Mouse (Mus musculus): ENCODE measurements around the gene Atxn1. TPM values are rescaled to one million over a fixed set of nuclear protein-coding genes. Genes with fewer than 3 reads are reported as not detected.

Atxn1 gene
- polyA plus RNA-seq, 1 experiment from 2014 or later, result 6.8 TPM

DNA sequence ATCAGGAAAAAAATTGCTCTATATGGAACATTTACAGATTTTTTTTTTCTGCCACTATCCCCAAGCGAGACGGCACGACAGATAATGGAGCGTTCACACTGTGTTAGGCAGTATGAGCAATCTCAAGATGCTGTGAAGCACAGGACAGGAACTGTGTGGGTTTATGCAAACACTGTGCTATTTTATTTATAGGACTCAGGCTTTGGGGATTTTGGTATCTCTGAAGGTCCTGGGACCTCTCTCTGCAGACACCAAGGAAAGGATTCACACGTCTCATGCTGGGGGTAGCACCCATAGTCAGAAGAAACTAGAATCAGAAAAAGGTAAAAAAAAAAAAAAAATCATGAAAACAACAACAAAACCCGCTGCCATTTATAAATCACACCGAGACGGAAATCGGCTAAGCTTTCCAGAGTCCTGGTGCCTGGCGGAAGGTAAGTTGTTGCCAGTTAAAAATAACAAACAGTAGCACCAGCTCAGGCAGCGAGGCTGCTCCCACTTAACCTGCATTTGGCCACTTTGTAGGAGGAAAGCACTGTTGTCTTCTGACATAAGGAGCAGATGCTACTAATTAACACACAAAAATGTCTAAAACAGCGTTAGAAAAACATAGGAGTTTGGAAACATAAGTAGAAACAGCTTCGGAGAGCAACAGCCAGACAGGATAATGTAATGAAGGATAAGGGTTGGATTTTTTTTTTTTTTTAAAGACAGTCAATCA lies 102.8 kb downstream of the Atxn1 start:
- no peak for TF ChIP-seq CTCF (IDR thresholded peaks at IDR 0.05; ENCODE audit: low read depth)
- ATAC-seq (replicated peaks; ENCODE audit: low FRiP score, low read depth) (no peak), DNase-seq (ENCODE audit: low spot score) (no peak)
- Histone ChIP-seq H3K9ac (ENCODE audit: low read depth, low read length) (no peak overlapping the region), H3K36me3 (ENCODE audit: insufficient read depth, low read length) (no peaks in the 10 kb centered on the region), H3K9me3 (replicated peaks; ENCODE audit: low read length) (no peaks in the 10 kb centered on the region), H3K27ac (no peak overlapping the region), H3K27me3 (ENCODE audit: insufficient read depth, low read length) (no peaks in the 10 kb centered on the region), H3K4me3 (replicated peaks; ENCODE audit: low read depth, low read length) (no peak overlapping the region), H3K4me2 (ENCODE audit: low read length) (no peak overlapping the region), H3K4me1 (replicated peaks; ENCODE audit: insufficient read depth, low read length) (no peaks in the 10 kb centered on the region)
- 43% methylated on average over 13 of the region's 13 CpGs for WGBS

GRCm38 (mm10) chr13:45861098-45861580 lies 103.7 kb downstream of the Atxn1 start:
- TF ChIP-seq CTCF (IDR thresholded peaks at IDR 0.05; ENCODE audit: low read depth), result no peak
- no peaks in the 10 kb centered on the region for H3K9me3 ChIP-seq (replicated peaks; ENCODE audit: low read length)
- ATAC-seq (replicated peaks; ENCODE audit: low FRiP score, low read depth) (no peak), DNase-seq (ENCODE audit: low spot score) (no peak)
- WGBS, result 79% methylated on average over 10 of the region's 10 CpGs
- H3K4me2 ChIP-seq (ENCODE audit: low read length), result no peak overlapping the region
- H3K4me1 ChIP-seq (replicated peaks; ENCODE audit: insufficient read depth, low read length), result no peaks in the 10 kb centered on the region
- H3K4me3 ChIP-seq (replicated peaks; ENCODE audit: low read depth, low read length), result no peak overlapping the region
- no peaks in the 10 kb centered on the region for H3K36me3 ChIP-seq (ENCODE audit: insufficient read depth, low read length)
- H3K27ac ChIP-seq, result no peak overlapping the region
- no peak overlapping the region for H3K9ac ChIP-seq (ENCODE audit: low read depth, low read length)
- no peaks in the 10 kb centered on the region for H3K27me3 ChIP-seq (ENCODE audit: insufficient read depth, low read length)

- Histone ChIP-seq H3K36me3 (ENCODE audit: insufficient read depth, low read length) (no peaks in the 10 kb centered on the region), H3K4me1 (replicated peaks; ENCODE audit: insufficient read depth, low read length) (no peaks in the 10 kb centered on the region), H3K4me3 (replicated peaks; ENCODE audit: low read depth, low read length) (no peak overlapping the region), H3K27me3 (ENCODE audit: insufficient read depth, low read length) (no peaks in the 10 kb centered on the region), H3K9ac (ENCODE audit: low read depth, low read length) (no peak overlapping the region), H3K9me3 (replicated peaks; ENCODE audit: low read length) (no peaks in the 10 kb centered on the region), H3K4me2 (ENCODE audit: low read length) (no peak overlapping the region), H3K27ac (no peak overlapping the region)
- TF ChIP-seq CTCF (IDR thresholded peaks at IDR 0.05; ENCODE audit: low read depth), result no peak
- 86% methylated on average over 12 of the region's 12 CpGs for WGBS
- DNase-seq (ENCODE audit: low spot score), result no peak
- no peak for ATAC-seq (replicated peaks; ENCODE audit: low FRiP score, low read depth)
Observed at GRCm38 (mm10) chr13:45859081-45859709, 105.6 kb downstream of the Atxn1 start.

- Histone ChIP-seq H3K27ac (no peak overlapping the region), H3K4me1 (replicated peaks; ENCODE audit: insufficient read depth, low read length) (no peaks in the 10 kb centered on the region), H3K4me3 (replicated peaks; ENCODE audit: low read depth, low read length) (no peak overlapping the region), H3K36me3 (ENCODE audit: insufficient read depth, low read length) (no peaks in the 10 kb centered on the region), H3K9ac (ENCODE audit: low read depth, low read length) (no peak overlapping the region), H3K4me2 (ENCODE audit: low read length) (no peak overlapping the region), H3K27me3 (ENCODE audit: insufficient read depth, low read length) (no peaks in the 10 kb centered on the region), H3K9me3 (replicated peaks; ENCODE audit: low read length) (no peaks in the 10 kb centered on the region)
- DNase-seq (ENCODE audit: low spot score) (no peak), ATAC-seq (replicated peaks; ENCODE audit: low FRiP score, low read depth) (no peak)
- no peak for TF ChIP-seq CTCF (IDR thresholded peaks at IDR 0.05; ENCODE audit: low read depth)
- 78% methylated on average over 8 of the region's 8 CpGs for WGBS
Observed at GRCm38 (mm10) chr13:45857416-45857815, 107.4 kb downstream of the Atxn1 start.

GRCm38 (mm10) chr13:45854531-45854930 lies 110.3 kb downstream of the Atxn1 start:
- DNase-seq (ENCODE audit: low spot score), result no peak
- Histone ChIP-seq H3K4me3 (replicated peaks; ENCODE audit: low read depth, low read length) (no peak overlapping the region), H3K4me2 (ENCODE audit: low read length) (no peak overlapping the region), H3K27ac (no peak overlapping the region), H3K9ac (ENCODE audit: low read depth, low read length) (no peak overlapping the region), H3K36me3 (ENCODE audit: insufficient read depth, low read length) (no peaks in the 10 kb centered on the region), H3K4me1 (replicated peaks; ENCODE audit: insufficient read depth, low read length) (no peaks in the 10 kb centered on the region), H3K27me3 (ENCODE audit: insufficient read depth, low read length) (no peaks in the 10 kb centered on the region), H3K9me3 (replicated peaks; ENCODE audit: low read length) (no peaks in the 10 kb centered on the region)
- TF ChIP-seq CTCF (IDR thresholded peaks at IDR 0.05; ENCODE audit: low read depth), result no peak
- 71% methylated on average over 5 of the region's 5 CpGs for WGBS
- no peak for ATAC-seq (replicated peaks; ENCODE audit: low FRiP score, low read depth)

GRCm38 (mm10) chr13:45853691-45854090 lies 111.1 kb downstream of the Atxn1 start:
- DNase-seq (ENCODE audit: low spot score) (no peak), ATAC-seq (replicated peaks; ENCODE audit: low FRiP score, low read depth) (no peak)
- no peak overlapping the region for H3K4me2 ChIP-seq (ENCODE audit: low read length)
- no peak overlapping the region for H3K27ac ChIP-seq
- no peak overlapping the region for H3K4me3 ChIP-seq (replicated peaks; ENCODE audit: low read depth, low read length)
- no peak for TF ChIP-seq CTCF (IDR thresholded peaks at IDR 0.05; ENCODE audit: low read depth)
- WGBS, result 84% methylated on average over 6 of the region's 6 CpGs
- no peaks in the 10 kb centered on the region for H3K27me3 ChIP-seq (ENCODE audit: insufficient read depth, low read length)
- no peaks in the 10 kb centered on the region for H3K9me3 ChIP-seq (replicated peaks; ENCODE audit: low read length)
- no peaks in the 10 kb centered on the region for H3K4me1 ChIP-seq (replicated peaks; ENCODE audit: insufficient read depth, low read length)
- H3K36me3 ChIP-seq (ENCODE audit: insufficient read depth, low read length), result 0 out of 2 replicates have a peak, but pooled peaks cover 4% of the 10 kb centered on the region
- H3K9ac ChIP-seq (ENCODE audit: low read depth, low read length), result no peak overlapping the region
